12 mouse cellular contexts compared by ENCODE assay signal in genomic region chr12:9979113-9979507, GRCm38 (mm10).
DNase-seq lines count a peak whose midpoint lies in the region; ATAC-seq lines count a peak whose summit lies in the region.
"Had no signal": no experiment of that assay in that cellular context is flagged by ENCODE, and none has a peak within 500 bp of the region (broad histone marks: within the 10 kb centered on the region; RNA-seq: fewer than 3 reads in every experiment).

No protein-coding gene starts in this region.

- no peak overlapping the region for H3K4me2 ChIP-seq in embryonic facial prominence, embryonic 14.5 days (ENCODE audit: low read depth, low read length)
- H3K4me2 ChIP-seq: liver, embryonic 15.5 days had no signal

- intact Hi-C loops in heart, postnatal 10 days (cut with DNase I), result no loop called here

- H3K9ac ChIP-seq in embryonic facial prominence, embryonic 14.5 days (ENCODE audit: low read depth, low read length), result no peak overlapping the region
- H3K9ac ChIP-seq: liver, embryonic 15.5 days had no signal

- H3K4me3 ChIP-seq in embryonic facial prominence, embryonic 14.5 days (ENCODE audit: low read depth, low read length), result no peak overlapping the region
- no peak overlapping the region for H3K4me3 ChIP-seq in embryonic facial prominence, embryonic 10.5 days
- H3K4me3 ChIP-seq: hindbrain, embryonic 10.5 days; liver, embryonic 15.5 days had no signal

- WGBS in embryonic facial prominence, embryonic 14.5 days, result 38% methylated on average over 1 of the region's 1 CpGs
- WGBS in embryonic facial prominence, embryonic 10.5 days, result 89% methylated on average over 1 of the region's 1 CpGs

- ATAC-seq in embryonic facial prominence, embryonic 14.5 days (ENCODE audit: low read depth), result no peak
- 0 out of 2 replicates have a peak, but pooled peaks have one; percentile 25 for ATAC-seq in common myeloid progenitor, adult 5-6 weeks (replicated peaks; ENCODE audit: low read depth, poor library complexity, severe bottlenecking)
- ATAC-seq: inflammation-experienced regulatory T-cells, adult 6 months had no signal

- no peaks in the 10 kb centered on the region for H3K27me3 ChIP-seq in embryonic facial prominence, embryonic 14.5 days (replicated peaks; ENCODE audit: control insufficient read depth, insufficient read depth, low read length)
- no peaks in the 10 kb centered on the region for H3K27me3 ChIP-seq in embryonic facial prominence, embryonic 10.5 days (replicated peaks; ENCODE audit: low read depth, poor library complexity, severe bottlenecking)
- H3K27me3 ChIP-seq: liver, embryonic 15.5 days had no signal

- peaks cover 4% of the 10 kb centered on the region; the same call in 1 of the 2 replicates for H3K4me1 ChIP-seq in embryonic facial prominence, embryonic 14.5 days (ENCODE audit: control insufficient read depth, insufficient read depth, low read length)
- no peaks in the 10 kb centered on the region for H3K4me1 ChIP-seq in embryonic facial prominence, embryonic 10.5 days
- H3K4me1 ChIP-seq: hindbrain, embryonic 10.5 days; liver, embryonic 15.5 days had no signal

- no peak overlapping the region for H3K27ac ChIP-seq in embryonic facial prominence, embryonic 14.5 days (replicated peaks; ENCODE audit: low read depth, low read length)
- H3K27ac ChIP-seq in embryonic facial prominence, embryonic 10.5 days (replicated peaks), result no peak overlapping the region
- H3K27ac ChIP-seq: hindbrain, embryonic 10.5 days; liver, embryonic 15.5 days had no signal

- DNase-seq in embryonic facial prominence, embryonic 14.5 days (ENCODE audit: low spot score), result peak; percentile 44
- DNase-seq in embryonic facial prominence, embryonic 10.5 days (ENCODE audit: low spot score), result no peak
- DNase-seq in heart, postnatal 10 days, result peak; percentile 20 to 31
- no peak for DNase-seq in heart, postnatal 4 days
- DNase-seq in lung, postnatal 36 days, result peak; percentile 38
- DNase-seq in kidney, postnatal 36 days, result no peak
- no peak for DNase-seq in right cerebral cortex, postnatal 14 days
- DNase-seq: gastrocnemius, postnatal 25 days had no signal

- H3K36me3 ChIP-seq in embryonic facial prominence, embryonic 14.5 days (ENCODE audit: control insufficient read depth, insufficient read depth, low read length), result no peaks in the 10 kb centered on the region
- no peaks in the 10 kb centered on the region for H3K36me3 ChIP-seq in embryonic facial prominence, embryonic 10.5 days (replicated peaks)
- H3K36me3 ChIP-seq: hindbrain, embryonic 10.5 days; liver, embryonic 15.5 days had no signal

- H3K9me3 ChIP-seq in embryonic facial prominence, embryonic 14.5 days (ENCODE audit: control insufficient read depth, low read length), result no peaks in the 10 kb centered on the region
- no peaks in the 10 kb centered on the region for H3K9me3 ChIP-seq in embryonic facial prominence, embryonic 10.5 days
- H3K9me3 ChIP-seq: hindbrain, embryonic 10.5 days; liver, embryonic 15.5 days had no signal

Comparison
In these comparisons a context has a peak if more than half of its experiments do, and no peak if none do; other contexts are left out.
1. DNase-seq: peak in embryonic facial prominence, embryonic 14.5 days (single experiment), heart, postnatal 10 days (2 of 2) and lung, postnatal 36 days (single experiment); none in embryonic facial prominence, embryonic 10.5 days (single experiment), heart, postnatal 4 days (single experiment), kidney, postnatal 36 days (0 of 2) and right cerebral cortex, postnatal 14 days (single experiment).